Mouse (Mus musculus) olfactory bulb, adult 2 months (tissue): ENCODE measurements around the gene Il17rc.

ENCODE experiments used
- CTCF ChIP-seq: fragments of 200-500 bp; IDR thresholded peaks from 2 replicates; pipeline ENCODE4 v1.5.1; 2012; ENCODE audit warnings: low read depth, mild to moderate bottlenecking, low read length, moderate library complexity; ENCODE audit not compliant: insufficient read depth
- POLR2A ChIP-seq: fragments of 200-500 bp; IDR thresholded peaks from 2 replicates; pipeline ENCODE4 v1.6.1; 2012; ENCODE audit warnings: mild to moderate bottlenecking, low read depth, low read length, moderate library complexity; ENCODE audit not compliant: insufficient read depth

DNA sequence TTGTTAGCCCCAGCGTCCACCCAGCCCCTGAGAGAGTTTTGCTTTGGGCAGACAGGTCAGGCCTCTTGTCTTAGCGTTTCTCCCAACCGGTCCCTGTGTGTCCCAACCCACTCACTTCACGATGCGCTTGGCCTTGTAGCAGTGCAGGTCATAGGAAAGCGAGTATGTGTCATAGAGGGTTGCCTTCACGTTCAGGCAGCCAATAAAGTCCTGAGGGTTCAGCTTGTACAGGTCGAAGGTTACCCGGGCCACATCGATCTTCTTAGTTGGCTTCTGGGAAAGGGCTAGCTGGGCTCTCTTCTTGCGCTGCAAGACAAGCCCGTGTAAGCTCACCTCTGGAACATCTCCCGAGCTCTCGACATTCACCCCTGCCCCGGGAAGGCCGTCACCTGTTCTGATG is 43.2 kb upstream of the Il17rc start:
- TF ChIP-seq CTCF (no peak), POLR2A (no peak)
